Mouse (Mus musculus) small intestine, adult 2 months (tissue): ENCODE measurements around the gene Cnnm2.

ENCODE experiments used
- CTCF ChIP-seq: fragments of 200-500 bp; IDR thresholded peaks from 2 replicates; pipeline ENCODE4 v1.5.1; 2012; ENCODE audit warnings: low read depth, mild to moderate bottlenecking, control low read depth, inconsistent platforms, low read length, moderate library complexity, mixed read lengths; ENCODE audit not compliant: insufficient replicate concordance, insufficient read length; ENCODE audit errors: extremely low read depth
- POLR2A ChIP-seq: fragments of 200-500 bp; IDR thresholded peaks from 2 replicates; pipeline ENCODE4 v1.6.1; 2012; ENCODE audit warnings: low read depth, mild to moderate bottlenecking, control low read depth, inconsistent platforms, low read length, moderate library complexity

DNA sequence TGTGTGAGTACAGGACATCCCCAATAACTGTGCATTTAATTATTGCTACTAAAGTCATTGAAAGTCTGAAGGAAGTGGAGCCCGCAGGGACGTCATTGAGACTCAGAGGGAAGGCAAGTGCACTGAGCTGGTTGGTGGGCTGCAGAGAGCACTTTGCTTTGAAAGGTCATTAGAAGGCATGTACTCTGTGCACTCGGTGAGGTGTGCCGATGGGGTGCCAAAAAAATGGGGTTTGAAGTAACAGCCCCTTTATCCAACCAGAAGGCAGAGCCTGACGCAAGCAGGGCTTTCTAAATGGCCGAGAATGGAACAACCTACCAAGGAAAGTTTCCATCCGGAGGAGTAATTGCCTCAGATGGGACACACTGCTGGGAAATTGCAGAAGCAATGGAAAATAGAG is 63.5 kb downstream of the Cnnm2 start:
- TF ChIP-seq CTCF: no peak
- no peak for TF ChIP-seq POLR2A
